Mouse (Mus musculus) adipocyte (in vitro differentiated cells): Measurements from ENCODE around the gene Foxo6.
A peak's percentile ranks its signal among the peaks of the same experiment; 100 is the strongest.

Source experiments
- DNase-seq: peaks from one replicate; pipeline ENCODE4 v3.0.0-alpha.2; 2016; ENCODE audit warnings: low spot score

Foxo6 gene

DNA sequence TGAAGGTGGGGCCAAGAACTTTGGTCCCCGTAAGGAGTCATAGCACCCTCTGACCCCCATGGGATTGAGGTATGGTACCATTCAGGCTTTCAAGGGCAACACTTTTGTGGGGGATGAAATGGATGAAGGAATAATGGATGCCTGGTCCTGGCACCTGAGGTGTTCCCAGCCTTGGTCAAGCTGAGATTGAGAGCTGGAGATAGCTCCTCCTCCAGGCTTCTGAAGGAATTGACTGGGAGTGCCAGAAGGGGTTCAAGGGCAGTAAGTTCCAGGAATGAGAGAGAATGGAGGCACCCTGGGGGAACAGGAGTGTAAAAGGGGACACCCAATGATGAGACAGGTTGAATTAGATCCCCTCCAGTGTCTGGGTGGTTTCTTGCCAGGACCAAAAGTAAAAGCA, 3.0 kb downstream of the Foxo6 start:
- DNase-seq: no peak

DNA sequence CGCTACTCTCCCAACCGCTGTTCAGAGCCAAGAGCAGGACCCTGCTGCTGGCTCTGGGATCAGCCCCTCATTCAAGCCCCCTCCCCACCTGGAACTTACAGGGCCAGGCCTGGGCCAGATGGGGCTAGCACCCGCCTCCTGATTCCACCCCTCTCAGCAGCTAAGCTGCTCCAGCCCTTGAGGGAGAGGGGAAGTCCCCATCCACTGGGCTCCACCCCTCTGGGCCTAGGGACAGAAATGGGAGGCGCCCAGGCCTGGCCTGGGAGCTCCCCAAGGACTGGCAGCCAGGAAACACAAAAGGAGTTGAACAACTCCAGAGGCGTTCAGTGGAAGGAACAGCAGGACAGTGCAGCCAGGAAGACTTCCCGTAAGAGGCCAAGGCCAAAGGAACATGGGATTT, 4.0 kb downstream of the Foxo6 start:
- DNase-seq: peak; percentile 95

DNA sequence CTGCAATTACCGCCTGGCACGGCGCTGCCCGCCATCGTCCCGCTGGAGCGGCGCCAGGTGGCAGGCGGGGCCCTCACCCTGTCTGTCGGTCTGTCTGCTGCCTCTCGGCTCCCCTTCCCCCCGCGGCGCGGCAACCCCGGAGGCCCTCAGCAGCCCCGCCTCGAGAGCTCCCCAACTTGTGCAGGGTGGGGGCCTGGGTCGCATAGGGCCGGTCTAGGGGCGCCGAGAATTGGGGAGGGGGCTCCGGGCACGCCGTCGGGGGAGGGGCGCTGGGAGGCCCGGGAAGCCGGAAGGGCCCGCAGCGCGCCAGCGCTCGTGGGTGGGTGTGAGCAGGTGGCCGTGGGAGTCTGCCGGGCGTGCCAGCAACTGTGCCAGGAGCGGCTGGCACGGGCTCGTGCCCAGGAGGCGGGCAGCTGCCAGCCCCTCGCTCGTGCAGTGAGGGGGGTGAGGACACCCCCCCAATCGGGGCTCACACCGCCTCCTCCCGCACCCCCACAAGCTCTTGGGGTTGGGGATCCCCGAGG, 4.5 kb downstream of the Foxo6 start:
- no peak for DNase-seq

DNA sequence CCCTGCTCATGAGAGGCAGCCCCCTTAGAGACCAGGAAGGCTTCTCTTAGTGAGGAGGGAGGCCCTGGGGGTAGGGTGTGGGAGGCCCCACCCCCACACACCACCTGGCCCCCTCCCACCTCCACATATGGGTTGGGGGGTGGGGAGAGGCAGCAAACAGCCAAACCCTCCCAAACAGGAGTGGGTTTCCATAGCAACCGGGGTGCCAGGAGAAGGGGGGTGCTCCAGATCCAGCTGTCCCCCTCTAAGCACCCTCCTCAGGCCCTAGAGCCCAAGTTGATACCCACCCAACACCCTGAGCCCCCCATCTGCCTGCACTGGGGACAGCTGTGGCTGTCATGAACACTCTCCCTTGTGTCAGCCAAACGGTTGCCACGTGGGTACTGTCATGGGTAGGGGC, 6.1 kb downstream of the Foxo6 start:
- no peak for DNase-seq

DNA sequence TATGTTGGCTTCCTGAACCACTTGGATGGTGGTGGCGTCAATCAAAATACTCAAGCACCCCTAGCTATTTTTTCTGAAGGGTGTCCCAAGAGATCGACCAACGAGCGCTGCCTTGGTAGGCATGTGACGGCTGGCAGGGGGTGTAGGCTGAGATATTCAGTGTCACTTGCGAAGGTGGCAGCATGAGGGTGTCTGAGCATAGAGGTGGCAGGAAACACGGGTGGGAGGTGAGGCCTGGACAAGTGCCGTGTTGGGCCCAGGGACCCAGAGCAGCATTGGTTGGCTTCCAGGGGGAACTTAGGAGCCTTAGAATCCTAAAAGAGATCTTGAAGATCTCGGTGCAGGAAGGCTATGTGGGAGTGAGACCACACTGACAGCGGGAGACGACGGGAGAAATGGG, 6.7 kb downstream of the Foxo6 start:
- DNase-seq: no peak

DNA sequence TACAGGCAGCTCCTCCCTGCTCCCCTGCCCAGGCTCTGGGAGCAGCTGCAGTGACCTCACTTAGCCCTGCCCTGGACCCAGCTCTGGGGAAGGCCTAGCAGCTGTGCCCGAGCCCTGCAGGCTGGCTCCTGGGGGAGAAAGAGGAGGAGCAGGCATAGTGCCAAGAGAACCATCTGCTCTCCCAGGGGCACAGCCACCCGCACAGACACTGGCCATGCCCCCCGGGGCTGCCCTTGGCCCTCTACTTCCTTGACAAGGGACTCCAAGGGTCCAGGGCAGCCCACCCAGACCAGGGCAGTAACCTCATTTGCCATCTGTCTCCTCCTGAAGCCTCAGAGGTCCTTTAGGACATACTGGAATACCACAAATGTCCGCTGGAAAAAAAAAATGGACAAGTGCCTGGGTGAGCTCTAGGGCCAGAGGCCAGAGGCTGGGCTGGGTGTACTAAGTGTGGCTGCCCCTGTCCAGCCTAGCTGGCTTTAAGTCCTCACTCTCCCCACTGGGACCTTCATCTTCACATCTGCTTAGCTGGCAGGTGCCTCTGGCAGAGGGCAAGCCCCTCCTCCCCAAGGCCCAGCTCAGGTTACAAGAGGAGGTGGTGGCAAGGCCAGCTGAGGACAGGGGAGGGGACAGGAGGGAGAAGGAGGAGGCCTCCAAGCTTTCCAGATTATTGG, 9.8 kb downstream of the Foxo6 start:
- peak; percentile 90 for DNase-seq

DNA sequence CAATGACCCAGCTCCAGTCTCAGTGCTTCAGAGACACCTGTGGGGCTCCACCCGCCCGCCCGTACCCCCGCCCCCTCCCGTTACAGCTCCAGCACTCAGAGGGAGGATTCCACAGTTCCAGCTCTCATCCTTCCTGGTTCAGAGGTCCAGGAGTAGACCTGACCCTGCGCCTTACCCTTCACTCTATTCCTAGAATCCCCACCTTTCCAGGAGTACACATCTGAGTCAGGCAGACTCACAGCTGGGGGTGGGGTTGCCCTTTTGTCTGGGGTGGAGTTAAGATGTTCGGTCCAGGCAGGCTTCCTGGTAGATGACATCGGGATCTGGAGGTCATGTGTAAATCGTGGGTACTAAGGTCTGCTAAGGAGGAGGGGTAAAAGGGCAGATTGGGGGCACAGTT, 11.7 kb downstream of the Foxo6 start:
- no peak for DNase-seq

DNA sequence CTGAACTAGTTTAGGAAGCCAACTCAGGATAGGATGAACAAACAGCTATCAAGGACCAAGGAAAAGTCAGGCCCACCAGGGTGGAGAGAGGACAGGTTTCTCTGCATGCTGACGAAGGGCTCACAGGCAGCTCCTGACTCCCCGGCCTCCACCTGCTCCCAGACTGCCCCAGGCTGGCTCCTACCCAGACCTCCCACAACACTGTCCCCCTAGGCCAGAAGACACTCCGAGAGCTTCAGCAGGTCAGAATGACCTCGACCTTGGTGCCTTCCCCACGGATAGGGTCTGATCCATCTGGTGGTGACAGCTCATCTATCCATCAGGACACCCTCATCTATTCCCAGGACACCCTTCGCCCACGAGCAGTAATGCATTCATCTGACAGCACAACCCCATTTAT, 13.6 kb downstream of the Foxo6 start:
- no peak for DNase-seq

DNA sequence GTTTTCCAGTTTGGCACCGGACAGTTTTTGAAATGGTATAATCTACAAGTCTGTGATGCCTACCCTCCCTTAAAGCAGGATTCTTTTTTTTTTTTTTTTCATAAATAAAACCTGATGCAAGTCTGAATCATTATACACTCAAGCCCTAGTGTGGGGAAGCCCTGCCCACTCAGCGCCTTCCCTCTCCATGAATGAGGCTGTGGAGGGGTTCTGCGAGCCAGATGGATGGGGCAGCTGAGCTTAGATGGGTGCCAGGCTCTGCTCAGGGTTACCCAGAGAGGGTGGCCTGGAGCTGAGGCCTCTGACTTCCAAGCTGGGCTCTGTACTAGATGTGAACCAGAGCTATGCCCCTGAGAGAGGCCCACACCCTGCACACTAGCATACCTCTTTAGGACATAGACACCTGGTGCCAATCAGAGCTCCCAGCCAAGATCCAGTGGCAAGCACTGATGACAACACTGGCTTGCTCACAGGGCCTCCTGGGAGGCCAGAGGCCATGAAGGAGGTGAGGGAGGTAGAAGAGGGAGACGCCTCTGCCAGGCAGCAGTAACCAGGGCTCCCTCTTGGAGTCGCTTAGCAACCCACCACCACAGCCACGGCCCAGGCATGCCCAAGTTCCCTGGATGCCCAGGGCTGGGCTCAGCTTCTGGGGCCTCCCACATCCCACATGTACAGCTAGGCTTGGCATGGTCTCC, 15.1 kb downstream of the Foxo6 start:
- no peak for DNase-seq

DNA sequence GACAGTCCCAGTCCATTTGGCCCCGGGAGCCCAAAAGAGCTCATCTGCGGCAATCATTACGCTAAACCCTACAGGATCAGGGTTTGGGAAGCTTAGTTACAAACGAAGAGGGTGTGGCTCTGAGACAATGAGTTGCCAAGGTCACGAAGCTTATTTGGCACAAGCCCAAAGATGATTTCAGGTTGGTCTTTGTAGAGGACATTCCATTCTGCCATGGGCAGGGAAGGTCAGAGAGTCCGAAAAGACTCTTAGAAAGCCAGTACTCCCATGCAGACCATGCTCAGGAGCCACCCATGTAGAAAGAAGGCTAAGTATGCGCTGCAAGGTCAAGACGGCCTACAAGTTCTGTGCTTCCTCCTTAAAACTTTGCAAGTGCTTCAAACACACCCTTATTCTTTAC, 15.9 kb downstream of the Foxo6 start:
- DNase-seq: no peak

DNA sequence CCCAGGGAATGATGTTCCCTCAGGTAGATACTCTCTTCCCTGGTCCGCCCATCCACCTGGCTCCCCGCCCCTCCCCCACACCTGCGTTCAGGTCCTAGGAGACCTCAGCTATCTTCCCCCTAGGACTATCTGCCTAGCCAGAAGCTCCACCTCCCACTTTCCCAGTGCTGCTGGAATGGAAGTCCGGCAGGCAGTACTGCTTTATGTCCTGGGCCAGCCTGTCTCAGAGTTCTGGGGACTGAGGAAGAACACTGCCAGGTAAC, 16.3 kb downstream of the Foxo6 start:
- no peak for DNase-seq

DNA sequence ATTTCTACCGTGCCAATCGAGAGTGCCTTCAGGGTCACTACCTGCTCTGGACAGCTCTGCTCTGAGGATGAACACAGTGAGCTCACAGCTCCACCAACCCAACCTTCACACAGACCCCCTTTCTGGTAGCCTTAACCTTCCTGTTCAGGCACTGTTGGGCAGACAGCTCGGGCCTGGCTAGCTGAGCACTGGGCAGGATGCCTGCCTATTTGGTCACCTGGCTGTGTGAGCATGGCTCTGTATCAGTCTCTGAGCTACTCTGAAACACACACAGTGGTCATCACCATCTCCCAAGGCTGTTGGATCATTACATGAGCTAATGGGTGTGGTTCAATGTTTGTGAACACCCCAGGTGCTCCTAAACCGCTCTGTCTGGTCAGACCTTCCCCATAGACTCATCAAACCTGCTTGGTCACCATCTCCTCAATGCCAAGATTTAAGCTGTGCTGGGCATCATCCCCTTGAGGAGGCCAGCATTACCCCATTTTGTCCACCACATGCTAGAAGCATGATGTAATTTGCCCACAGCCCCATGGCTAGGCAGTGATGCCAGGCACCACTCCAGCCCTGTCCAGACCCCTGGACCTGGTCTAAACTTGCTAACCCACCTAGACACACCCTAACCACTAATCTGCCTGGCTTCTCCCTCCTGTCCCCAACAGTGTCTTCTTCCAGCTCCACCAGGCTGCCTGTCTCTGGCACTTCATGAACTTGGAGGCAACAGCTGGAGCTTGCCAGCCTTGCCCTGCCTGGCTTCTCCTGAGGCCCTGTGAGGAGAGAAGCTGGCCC, 16.8 kb downstream of the Foxo6 start:
- DNase-seq: no peak

DNA sequence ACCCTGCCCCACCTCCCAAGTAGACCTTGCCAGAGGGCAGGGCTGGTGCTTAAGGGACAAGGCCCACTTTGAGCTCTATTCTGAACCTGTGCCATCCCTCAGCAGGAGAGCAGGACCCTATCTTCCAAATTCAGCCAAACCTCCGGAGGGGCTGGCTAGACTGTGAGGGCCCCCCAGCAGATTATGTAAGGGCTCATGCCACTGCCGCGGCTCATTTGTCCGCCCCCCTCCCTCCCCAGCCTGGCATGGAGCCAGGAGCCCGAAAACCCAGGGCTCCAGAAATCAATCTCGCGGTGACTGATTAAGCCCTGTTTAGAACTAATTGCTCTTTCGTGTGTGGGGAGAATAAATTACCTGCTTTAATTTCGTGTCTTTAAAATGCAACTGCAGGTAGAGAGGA, 17.7 kb downstream of the Foxo6 start:
- DNase-seq: no peak

DNA sequence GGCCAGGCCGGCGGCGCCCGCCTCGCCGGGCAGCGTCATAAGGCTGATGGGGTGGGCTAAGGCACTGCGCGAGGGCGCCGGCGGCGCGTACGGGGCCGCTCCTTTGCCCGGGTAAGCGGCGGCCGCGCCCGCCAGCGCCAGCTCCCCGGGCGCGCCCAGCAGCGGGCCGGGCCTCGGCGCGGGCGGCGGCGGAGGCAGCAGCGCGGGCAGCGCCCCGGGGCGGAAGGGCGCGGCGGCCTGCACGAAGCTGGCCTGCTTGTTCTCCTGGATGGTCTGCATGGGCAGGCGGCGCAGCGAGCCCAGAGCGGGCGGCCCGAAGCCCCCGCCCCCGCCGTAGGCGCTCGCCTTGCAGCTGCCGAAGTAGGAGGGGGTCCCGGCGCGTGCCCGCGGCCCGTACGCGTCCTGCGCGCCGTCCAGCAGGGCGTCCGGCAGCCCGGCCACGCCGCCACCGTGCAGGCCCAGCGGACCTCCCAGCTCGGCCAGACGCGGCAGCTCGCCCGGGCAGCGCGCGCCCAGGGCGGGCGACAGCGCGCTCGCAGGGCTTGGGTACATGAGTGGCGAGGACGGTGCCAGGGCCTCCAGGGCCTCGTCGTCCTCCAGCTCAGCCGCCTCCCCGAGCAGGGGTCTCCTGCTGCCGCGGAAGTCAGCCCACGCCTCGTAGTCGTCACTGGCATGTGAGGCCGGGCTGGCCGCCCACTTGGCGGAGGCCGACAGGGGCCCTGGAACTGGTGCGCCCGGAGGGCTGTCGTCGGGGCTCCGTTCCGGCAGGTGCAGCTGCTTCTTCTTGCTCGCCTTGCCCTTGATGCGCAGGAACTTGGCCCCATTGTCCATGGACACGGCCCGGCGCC, 18.7 kb downstream of the Foxo6 start:
- DNase-seq: no peak

DNA sequence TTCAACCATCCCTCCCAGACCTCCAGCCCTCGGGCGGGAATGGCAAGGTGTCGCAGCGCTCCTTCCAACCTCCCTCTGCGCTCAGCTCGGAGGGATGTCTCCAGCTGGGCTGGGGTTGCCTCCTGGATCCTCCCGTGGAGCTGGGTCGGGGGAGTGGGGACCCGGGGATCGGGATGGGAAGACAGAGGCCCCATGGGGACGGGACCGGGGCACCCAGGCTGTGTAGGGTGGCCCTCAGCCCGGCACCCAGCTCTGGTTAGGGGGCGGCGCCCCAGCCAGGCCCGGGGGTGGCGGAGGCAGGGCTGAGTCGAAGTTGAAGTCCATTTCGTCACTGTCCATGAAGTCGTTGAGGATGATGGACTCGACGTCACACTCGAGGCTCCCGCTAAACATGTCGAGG, 19.5 kb downstream of the Foxo6 start:
- DNase-seq: no peak

DNA sequence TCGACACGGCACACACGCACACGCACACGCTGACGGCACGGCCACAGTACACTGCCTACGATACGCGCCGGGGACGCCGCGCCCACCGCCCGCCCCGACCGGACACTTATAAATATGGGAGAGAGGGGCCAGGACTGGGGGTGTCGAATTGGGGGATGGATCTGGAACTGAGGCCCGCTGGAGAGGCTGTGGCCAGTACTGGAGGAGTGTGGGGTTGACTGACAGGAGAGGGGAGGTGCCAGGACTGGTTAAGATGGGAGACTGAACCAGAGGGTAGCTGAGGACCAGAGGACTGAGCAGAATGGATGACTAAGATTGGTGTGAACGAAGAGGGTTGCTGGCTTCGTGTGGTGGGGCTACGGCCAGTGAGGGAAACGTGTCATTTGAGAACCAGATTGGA, 20.0 kb downstream of the Foxo6 start:
- no peak for DNase-seq

DNA sequence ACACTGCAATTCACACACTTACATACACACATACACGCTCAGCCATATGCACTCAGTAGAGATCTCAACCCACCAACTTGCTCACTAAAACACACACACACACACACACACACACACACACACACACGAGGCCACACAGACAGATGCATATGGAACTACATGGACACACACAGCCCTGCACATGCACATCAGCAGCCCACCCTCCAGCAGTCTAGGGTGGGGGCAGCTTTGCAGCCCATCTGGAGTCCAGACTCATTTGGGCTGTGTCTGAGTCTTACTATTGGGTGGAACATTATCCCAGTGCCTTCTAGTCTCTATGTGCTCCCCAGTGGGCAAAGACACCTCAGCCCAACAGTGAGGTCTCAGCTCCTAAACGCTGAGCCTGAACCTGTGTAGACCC, 23.0 kb downstream of the Foxo6 start:
- no peak for DNase-seq

DNA sequence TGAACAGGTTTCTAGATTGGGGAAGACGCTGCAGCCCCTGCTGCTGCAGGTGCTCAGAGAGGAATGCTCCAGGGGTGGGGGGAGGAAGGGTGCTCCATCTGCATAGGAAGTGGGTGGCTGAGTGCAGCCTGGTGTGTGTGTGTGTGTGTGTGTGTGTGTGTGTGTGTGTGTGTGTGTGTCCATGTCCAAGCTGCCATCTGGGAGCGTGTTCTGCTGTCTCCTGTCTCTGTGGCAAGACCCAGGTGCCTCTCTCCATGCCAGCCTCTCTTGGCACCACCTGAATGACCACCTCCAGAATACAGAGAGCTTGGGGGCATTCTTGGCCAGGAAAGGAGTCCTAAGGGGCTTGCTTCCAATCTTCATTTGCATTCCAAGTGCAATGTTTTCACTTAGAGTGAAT, 24.4 kb downstream of the Foxo6 start:
- DNase-seq: no peak

DNA sequence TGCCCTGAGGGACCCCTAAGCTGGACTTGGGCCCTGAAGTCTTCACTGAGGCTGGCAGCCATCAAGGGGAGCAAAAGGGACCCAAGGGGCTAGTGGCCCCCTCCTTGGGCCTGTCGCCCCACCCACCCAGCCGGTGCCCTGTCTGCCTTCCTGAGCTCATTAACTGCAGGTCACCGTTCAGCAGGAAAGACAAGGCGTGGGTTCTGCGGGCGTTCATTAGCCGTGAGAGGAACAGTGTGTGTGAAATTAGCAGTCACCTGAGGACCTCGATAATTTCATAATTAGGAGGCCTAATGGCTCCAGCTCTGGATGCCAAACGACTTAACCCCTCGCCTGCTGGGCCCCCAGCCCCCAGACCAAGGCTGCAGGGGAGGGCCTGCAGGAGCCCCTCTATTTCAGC, 24.9 kb downstream of the Foxo6 start:
- no peak for DNase-seq

DNA sequence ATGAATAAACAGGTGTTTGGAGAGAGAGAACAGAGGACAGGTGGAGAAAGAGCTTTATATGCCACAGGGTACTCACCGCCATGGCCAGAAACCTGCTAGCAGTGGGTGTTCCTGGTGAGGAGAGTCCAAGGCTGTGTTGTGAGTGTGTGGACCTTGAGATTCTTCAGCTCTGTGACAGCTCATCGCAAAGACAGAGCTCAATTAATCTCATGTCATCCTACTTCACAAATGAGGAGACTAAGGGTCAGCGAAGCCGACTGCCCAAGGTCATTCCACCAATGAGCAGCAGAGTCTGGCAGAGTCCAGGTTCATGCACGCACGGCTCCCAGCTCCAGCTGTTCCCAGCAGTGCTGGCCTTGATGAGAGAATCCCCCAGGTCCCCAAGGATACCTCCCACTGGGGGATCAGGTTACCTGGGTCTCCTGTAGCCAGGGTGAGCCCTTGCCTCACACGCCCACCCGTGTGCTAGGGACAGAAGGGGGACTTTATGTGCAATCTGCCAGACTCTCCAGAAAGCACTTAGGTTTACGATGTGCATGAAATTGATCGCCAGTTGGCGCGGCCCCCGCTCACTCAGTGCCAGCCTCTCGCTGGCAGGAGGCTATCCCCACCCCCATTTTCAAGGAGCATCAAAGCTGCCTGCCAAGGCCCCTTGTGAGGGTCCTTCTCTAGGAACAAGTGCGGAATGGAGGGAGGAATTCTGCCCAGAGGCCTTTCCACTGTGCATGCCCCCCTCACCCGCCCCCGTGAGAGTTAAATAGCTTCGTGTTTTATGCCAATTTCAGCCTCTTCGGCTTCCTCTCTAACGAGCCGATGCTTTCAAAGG, 27.6 kb downstream of the Foxo6 start:
- no peak for DNase-seq

DNA sequence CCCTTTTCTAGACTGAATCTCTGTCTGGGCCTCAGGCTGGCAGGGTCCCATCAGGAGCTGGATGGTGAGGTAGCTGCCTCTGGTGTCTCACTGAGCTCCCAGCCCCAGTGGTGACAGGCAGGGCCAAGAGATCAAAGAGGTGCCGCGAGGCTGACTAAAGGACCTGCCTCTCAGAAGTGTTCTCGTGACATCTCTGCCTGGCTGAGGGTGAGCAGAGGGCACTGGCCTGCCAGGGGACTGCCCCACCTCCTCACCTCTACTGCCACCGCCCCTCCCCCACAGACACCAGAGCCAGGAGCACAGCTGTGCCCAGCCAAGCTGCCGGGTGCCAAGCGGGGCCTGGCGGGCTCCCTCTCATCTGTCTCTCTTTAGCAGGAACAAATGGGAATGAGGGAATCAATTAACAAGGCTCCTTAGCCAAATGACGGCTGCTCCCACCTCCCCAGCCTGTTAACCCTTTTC, 38.3 kb downstream of the Foxo6 start:
- DNase-seq: peak; percentile 85
